Mouse (Mus musculus): ENCODE measurements around the gene Dnajb12.

Dnajb12 gene

GRCm38 (mm10) chr10:59898180-59898778, 18.9 kb downstream of the Dnajb12 start:
- DNase-seq = no peak

GRCm38 (mm10) chr10:59898935-59899334, 19.6 kb downstream of the Dnajb12 start:
- DNase-seq = no peak

- peak; percentile 94 to 96 for DNase-seq
These were observed 20.2 kb downstream of the Dnajb12 start for GRCm38 (mm10) chr10:59899341-59900173.

GRCm38 (mm10) chr10:59900174-59900435, 20.7 kb downstream of the Dnajb12 start:
- DNase-seq = no peak

GRCm38 (mm10) chr10:59900939-59901338, 21.6 kb downstream of the Dnajb12 start:
- no peak for DNase-seq

GRCm38 (mm10) chr10:59901463-59901862, 22.1 kb downstream of the Dnajb12 start:
- DNase-seq = no peak

GRCm38 (mm10) chr10:59901986-59902605, 22.7 kb downstream of the Dnajb12 start:
- no peak for DNase-seq

GRCm38 (mm10) chr10:59902606-59902990, 23.2 kb downstream of the Dnajb12 start:
- no peak for DNase-seq

- no peak for DNase-seq
These were observed 23.8 kb downstream of the Dnajb12 start for GRCm38 (mm10) chr10:59903170-59903569.

- peak in 1 of 2 experiments; percentile 63 for DNase-seq
These were observed 27.8 kb downstream of the Dnajb12 start for GRCm38 (mm10) chr10:59907080-59907609.

- DNase-seq = peak in 1 of 2 experiments; percentile 70
These were observed 28.4 kb downstream of the Dnajb12 start for GRCm38 (mm10) chr10:59907695-59908299.

GRCm38 (mm10) chr10:59908776-59909315, 29.5 kb downstream of the Dnajb12 start:
- DNase-seq = no peak

- peak in 1 of 2 experiments; percentile 50 for DNase-seq
These were observed 30.0 kb downstream of the Dnajb12 start for GRCm38 (mm10) chr10:59909357-59909847.

GRCm38 (mm10) chr10:59911091-59911490, 31.7 kb downstream of the Dnajb12 start:
- DNase-seq = peak in 1 of 2 experiments; percentile 53

GRCm38 (mm10) chr10:59911561-59912198, 32.3 kb downstream of the Dnajb12 start:
- peak in 1 of 2 experiments; percentile 53 for DNase-seq

- DNase-seq = no peak
These were observed 36.0 kb downstream of the Dnajb12 start for GRCm38 (mm10) chr10:59915196-59915962.

GRCm38 (mm10) chr10:59916159-59916558, 36.8 kb downstream of the Dnajb12 start:
- DNase-seq = peak; percentile 82 to 91

GRCm38 (mm10) chr10:59916649-59917048, 37.3 kb downstream of the Dnajb12 start:
- peak in 1 of 2 experiments; percentile 68 for DNase-seq

GRCm38 (mm10) chr10:59918111-59918510, 38.8 kb downstream of the Dnajb12 start:
- no peak for DNase-seq

GRCm38 (mm10) chr10:59919494-59920181, 40.3 kb downstream of the Dnajb12 start:
- DNase-seq = peak in 1 of 2 experiments; percentile 79

GRCm38 (mm10) chr10:59920485-59920809, 41.1 kb downstream of the Dnajb12 start:
- no peak for DNase-seq
